ENCODE assay signal across 13 mouse cellular contexts in genomic region chr6:54726309-54726708, GRCm38 (mm10).
"Had no signal": no experiment of that assay in that cellular context is flagged by ENCODE, and none has a peak within 500 bp of the region (broad histone marks: within the 10 kb centered on the region; RNA-seq: fewer than 3 reads in every experiment).

No protein-coding gene starts in this region.

- DNase-seq: layer of hippocampus, postnatal 36 days; lung, adult 18-20 months; retina, postnatal 1 day; right cerebral cortex, postnatal 4 days; spleen, adult 18-20 months; thymus, adult 18-20 months; thymus, postnatal 14 days had no signal

- H3K9me3 ChIP-seq: limb, embryonic 12.5 days; midbrain, embryonic 12.5 days; neural tube, embryonic 13.5 days had no signal

- H3K27me3 ChIP-seq: limb, embryonic 12.5 days; midbrain, embryonic 12.5 days; neural tube, embryonic 13.5 days had no signal

- H3K4me3 ChIP-seq: limb, embryonic 12.5 days; midbrain, embryonic 12.5 days; neural tube, embryonic 13.5 days had no signal

- H3K9ac ChIP-seq: limb, embryonic 12.5 days; midbrain, embryonic 12.5 days; neural tube, embryonic 13.5 days had no signal

- H3K4me2 ChIP-seq: limb, embryonic 12.5 days; midbrain, embryonic 12.5 days; neural tube, embryonic 13.5 days had no signal

- H3K27ac ChIP-seq: kidney, postnatal 0 days; limb, embryonic 12.5 days; midbrain, embryonic 12.5 days; neural tube, embryonic 13.5 days had no signal

- ATAC-seq: hindbrain, embryonic 16.5 days; midbrain, embryonic 16.5 days had no signal

- H3K4me1 ChIP-seq: limb, embryonic 12.5 days; midbrain, embryonic 12.5 days; neural tube, embryonic 13.5 days had no signal

- H3K36me3 ChIP-seq: limb, embryonic 12.5 days; midbrain, embryonic 12.5 days; neural tube, embryonic 13.5 days had no signal
